Mouse (Mus musculus) CH12.LX (cell line): ENCODE measurements around the gene Stx8. TPM values are rescaled to one million over a fixed set of nuclear protein-coding genes. Genes with fewer than 3 reads are reported as not detected.

Source experiments
- DNase-seq: peaks from one replicate; pipeline ENCODE4 v3.0.0-alpha.2; 2013; ENCODE audit errors: extremely low read depth
- H3K27ac ChIP-seq: 2 replicates; pipeline ENCODE4 v1.5.1; 2012; ENCODE audit warnings: low read depth, mild to moderate bottlenecking, control low read depth, moderate library complexity; ENCODE audit not compliant: insufficient read depth
- H3K27me3 ChIP-seq: replicated peaks from 2 replicates; pipeline ENCODE3; 2012; ENCODE audit warnings: inconsistent platforms
- H3K36me3 ChIP-seq, 2 experiments: replicated peaks in 1 of 2; 2 replicates each; pipeline versions ENCODE3 to v1.6.1; 2012; ENCODE audit warnings: inconsistent platforms in 1 of 2, low read length in 1 of 2, mild to moderate bottlenecking in 1 of 2, mixed read lengths in 1 of 2, moderate library complexity in 1 of 2; ENCODE audit not compliant: control insufficient read depth in 1 of 2, insufficient read depth in 1 of 2
- H3K4me1 ChIP-seq, 2 experiments: 2 replicates each; pipeline ENCODE4 v1.6.1; 2012; ENCODE audit warnings: inconsistent platforms in 1 of 2, moderate library complexity in 1 of 2; ENCODE audit not compliant: insufficient read depth in 2 of 2, control insufficient read depth in 1 of 2
- H3K4me2 ChIP-seq: 2 replicates; pipeline ENCODE4 v1.6.1; 2012; ENCODE audit warnings: low read depth, mild to moderate bottlenecking, control low read depth; ENCODE audit not compliant: poor library complexity, insufficient read depth, severe bottlenecking
- H3K4me3 ChIP-seq, 3 experiments: fragments of 150-350 bp in 1 of 3; sonication (generic) in 1 of 3; replicated peaks in 1 of 3; 2 replicates each; pipeline versions ENCODE3 to v1.5.1; 2011 to 2012; ENCODE audit warnings: low read depth in 2 of 3, low read length in 2 of 3, mild to moderate bottlenecking in 2 of 3, moderate library complexity in 2 of 3, control low read depth in 1 of 3, improper control_type of control experiment in 1 of 3, inconsistent platforms in 1 of 3, mixed read lengths in 1 of 3; ENCODE audit not compliant: poor library complexity in 1 of 3
- H3K79me2 ChIP-seq: replicated peaks from 2 replicates; pipeline ENCODE4 v1.6.1; 2012; ENCODE audit warnings: mild to moderate bottlenecking, moderate library complexity; ENCODE audit not compliant: control insufficient read depth, poor library complexity, insufficient read depth, severe bottlenecking; ENCODE audit errors: extremely low read depth
- H3K9ac ChIP-seq: 2 replicates; pipeline ENCODE4 v1.6.1; 2012; ENCODE audit warnings: low read depth, mild to moderate bottlenecking, control low read depth, moderate library complexity; ENCODE audit not compliant: insufficient read depth
- H3K9me3 ChIP-seq: replicated peaks from 2 replicates; pipeline ENCODE3; 2012; ENCODE audit warnings: low read length, inconsistent platforms, mixed read lengths
- BHLHE40 ChIP-seq: IDR thresholded peaks from 2 replicates; pipeline ENCODE4 v1.6.1; 2011; ENCODE audit warnings: mild to moderate bottlenecking, low read depth, low read length, improper control_type of control experiment
- CHD1 ChIP-seq: IDR thresholded peaks from 2 replicates; pipeline ENCODE4 v1.6.1; 2012; ENCODE audit warnings: low read depth, low read length, improper control_type of control experiment, inconsistent platforms
- CHD2 ChIP-seq: IDR thresholded peaks from 2 replicates; pipeline ENCODE4 v1.6.1; 2011; ENCODE audit warnings: low read length, improper control_type of control experiment
- CTCF ChIP-seq, 2 experiments: IDR thresholded peaks in 1 of 2; conservative IDR thresholded peaks in 1 of 2; 2 replicates each; pipeline ENCODE4 v1.5.1; 2011 to 2012; ENCODE audit warnings: low read depth in 2 of 2, low read length in 2 of 2, improper control_type of control experiment in 1 of 2, inconsistent platforms in 1 of 2, mild to moderate bottlenecking in 1 of 2, moderate library complexity in 1 of 2
- E2F4 ChIP-seq: IDR thresholded peaks from 2 replicates; pipeline ENCODE4 v1.6.1; 2011; ENCODE audit warnings: low read depth, low read length, improper control_type of control experiment; ENCODE audit not compliant: insufficient replicate concordance
- ELF1 ChIP-seq: IDR thresholded peaks from 2 replicates; pipeline ENCODE4 v1.6.1; 2014; ENCODE audit warnings: low read depth, mild to moderate bottlenecking, inconsistent platforms, low read length, improper control_type of control experiment
- EP300 ChIP-seq: IDR thresholded peaks from 2 replicates; pipeline ENCODE4 v1.6.1; 2011; ENCODE audit warnings: low read length, improper control_type of control experiment
- ETS1 ChIP-seq: conservative IDR thresholded peaks from 2 replicates; pipeline ENCODE4 v1.6.1; 2012; ENCODE audit warnings: low read depth, mild to moderate bottlenecking, inconsistent platforms, low read length, improper control_type of control experiment, moderate library complexity
- GABPA ChIP-seq: IDR thresholded peaks from 2 replicates; pipeline ENCODE4 v1.6.1; 2012; ENCODE audit warnings: low read depth, low read length, improper control_type of control experiment, inconsistent platforms; ENCODE audit not compliant: insufficient replicate concordance
- HCFC1 ChIP-seq: IDR thresholded peaks from 2 replicates; pipeline ENCODE4 v1.6.1; 2012; ENCODE audit warnings: low read depth, mild to moderate bottlenecking, inconsistent platforms, low read length, improper control_type of control experiment
- IRF4 ChIP-seq: IDR thresholded peaks from 2 replicates; pipeline ENCODE4 v1.6.1; 2014; ENCODE audit warnings: low read depth, mild to moderate bottlenecking, inconsistent platforms, low read length, improper control_type of control experiment
- KAT2A ChIP-seq: IDR thresholded peaks from 2 replicates; pipeline ENCODE4 v1.6.1; 2012; ENCODE audit warnings: low read length, improper control_type of control experiment, inconsistent platforms; ENCODE audit not compliant: insufficient replicate concordance
- MEF2A ChIP-seq: IDR thresholded peaks from 2 replicates; pipeline ENCODE4 v1.6.1; 2014; ENCODE audit warnings: low read depth, mild to moderate bottlenecking, inconsistent platforms, low read length, improper control_type of control experiment, borderline replicate concordance
- MXI1 ChIP-seq: IDR thresholded peaks from 2 replicates; pipeline ENCODE4 v1.6.1; 2011; ENCODE audit warnings: mild to moderate bottlenecking, low read depth, low read length, improper control_type of control experiment
- POLR2AphosphoS2 ChIP-seq: IDR thresholded peaks from 2 replicates; pipeline ENCODE4 v1.6.1; 2011; ENCODE audit warnings: low read depth, low read length, improper control_type of control experiment
- RAD21 ChIP-seq: IDR thresholded peaks from 2 replicates; pipeline ENCODE4 v1.6.1; 2011; ENCODE audit warnings: low read depth, mild to moderate bottlenecking, low read length, improper control_type of control experiment, moderate library complexity
- RCOR1 ChIP-seq: conservative IDR thresholded peaks from 2 replicates; pipeline ENCODE4 v1.6.1; 2012; ENCODE audit warnings: low read depth, mild to moderate bottlenecking, inconsistent platforms, low read length, improper control_type of control experiment
- SMC3 ChIP-seq: IDR thresholded peaks from 2 replicates; pipeline ENCODE4 v1.6.1; 2011; ENCODE audit warnings: low read depth, low read length, improper control_type of control experiment
- TBP ChIP-seq: conservative IDR thresholded peaks from 2 replicates; pipeline ENCODE4 v1.6.1; 2011; ENCODE audit warnings: low read depth, low read length, improper control_type of control experiment
- TCF12 ChIP-seq: IDR thresholded peaks from 2 replicates; pipeline ENCODE4 v1.6.1; 2014; ENCODE audit warnings: low read depth, mild to moderate bottlenecking, inconsistent platforms, low read length, improper control_type of control experiment
- USF1 ChIP-seq: IDR thresholded peaks from 2 replicates; pipeline ENCODE4 v1.6.1; 2014; ENCODE audit warnings: low read depth, mild to moderate bottlenecking, inconsistent platforms, low read length, improper control_type of control experiment
- USF2 ChIP-seq: conservative IDR thresholded peaks from 2 replicates; pipeline ENCODE4 v1.6.1; 2011; ENCODE audit warnings: low read depth, low read length, improper control_type of control experiment
- ZMIZ1 ChIP-seq: IDR thresholded peaks from 2 replicates; pipeline ENCODE4 v1.6.1; 2012; ENCODE audit warnings: low read depth, mild to moderate bottlenecking, inconsistent platforms, low read length, improper control_type of control experiment
- dilution Hi-C: fragments of 300-500 bp; cut with MboI; formaldehyde crosslinking; loops from 2 replicates; pipeline ENCODE4 v1.14.3; 2020; ENCODE audit warnings: low sequenced_read_pairs; ENCODE audit not compliant: extremely low pct_unique_long_range_greater_than_20kb, extremely low pct_ligation_motif_present
- in situ Hi-C: fragments of 300-500 bp; cut with MboI; formaldehyde crosslinking; loops from 3 replicates; pipeline ENCODE4 v1.14.3; 2019; ENCODE audit warnings: low sequenced_read_pairs, low pct_ligation_motif_present, low pct_unique_long_range_greater_than_20kb, mixed read lengths
- polyA plus RNA-seq: library from polyadenylated mRNA; unstranded; fragments of >175 nt; gene quantifications from 2 replicates; pipeline ENCODE4 v1.2.1, GENCODE M21; 2012; ENCODE audit warnings: low read depth; ENCODE audit not compliant: insufficient read length
- total RNA-seq, 2 experiments: library from RNA; depleted of rRNA; stranded (reverse); fragments of 300-350 nt in 1 of 2; fragments of >200 nt in 1 of 2; gene quantifications; 2 replicates each; pipeline ENCODE4 v1.2.3; 2012 to 2014

The Stx8 gene
- total and polyA plus RNA-seq, 3 experiments = 31.8 to 57.9 (median 35.2) TPM

DNA sequence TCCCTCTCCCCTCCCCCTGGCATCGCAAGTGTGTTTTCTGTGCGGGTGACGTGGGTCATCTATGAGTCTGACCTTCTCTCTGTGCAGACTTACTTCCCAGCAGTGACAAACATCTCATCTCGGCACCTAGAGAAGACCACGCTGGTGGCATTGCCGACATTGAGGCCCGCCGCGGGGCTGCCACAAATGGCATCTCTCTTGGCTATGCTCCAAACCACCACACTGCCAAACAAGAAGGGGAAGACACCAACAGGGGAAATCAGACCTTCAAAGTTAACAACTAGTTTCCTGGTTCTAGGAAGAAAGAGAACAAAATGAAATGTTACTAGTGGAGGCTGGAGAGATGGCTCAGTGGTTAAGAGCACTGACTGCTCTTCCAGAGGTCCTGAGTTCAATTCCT, 16.5 kb upstream of the Stx8 start:
- H3K9ac ChIP-seq = no peak overlapping the region
- in situ Hi-C loops = no loop called here
- TF ChIP-seq KAT2A (no peak), HCFC1 (no peak), EP300 (no peak), POLR2AphosphoS2 (no peak), MEF2A (no peak), IRF4 (no peak), CTCF (conservative IDR thresholded peaks at IDR 0.05 in 1 of 2, IDR thresholded peaks at IDR 0.05 in 1 of 2; ENCODE audit: low read depth in 2 of 2, low read length in 2 of 2) (no peak), GABPA (no peak), MXI1 (no peak), RCOR1 (no peak), ELF1 (no peak), USF2 (no peak), ZMIZ1 (no peak), ETS1 (no peak), USF1 (no peak), RAD21 (no peak), TCF12 (no peak), SMC3 (no peak), CHD2 (no peak)

GRCm38 (mm10) chr11:67953604-67954003, 12.4 kb upstream of the Stx8 start:
- no peak overlapping the region for H3K9ac ChIP-seq
- no peak overlapping the region for H3K4me2 ChIP-seq
- dilution Hi-C loops = no loop called here

More for the DNA sequence above, 16.5 kb upstream of the Stx8 start:
- Histone ChIP-seq H3K27ac (no peak overlapping the region), H3K79me2 (no peaks in the 10 kb centered on the region), H3K4me2 (no peak overlapping the region), H3K27me3 (peaks cover 9% of the 10 kb centered on the region), H3K36me3 (no peaks in the 10 kb centered on the region), H3K4me1 (no peaks in the 10 kb centered on the region; a peak in 1 of 4 replicates), H3K9me3 (peaks cover 3% of the 10 kb centered on the region), H3K4me3 (no peak overlapping the region)
- dilution Hi-C loops = no loop called here
- no peak for DNase-seq

More at GRCm38 (mm10) chr11:67953604-67954003, 12.4 kb upstream of the Stx8 start:
- Histone ChIP-seq H3K4me3 (no peak overlapping the region), H3K79me2 (no peaks in the 10 kb centered on the region), H3K9me3 (peaks cover 3% of the 10 kb centered on the region), H3K36me3 (no peaks in the 10 kb centered on the region)
- TF ChIP-seq SMC3 = no peak
- TF ChIP-seq TBP = no peak
- no peak for TF ChIP-seq HCFC1
- no peak for TF ChIP-seq BHLHE40
- TF ChIP-seq CHD1 = no peak
- no peak for TF ChIP-seq E2F4
- TF ChIP-seq RAD21 = no peak
- no peak for TF ChIP-seq KAT2A
- TF ChIP-seq, all 38 proteins: peak for 0
- in situ Hi-C loops = no loop called here
- Histone ChIP-seq H3K27ac (no peak overlapping the region), H3K4me1 (no peaks in the 10 kb centered on the region; a peak in 1 of 4 replicates), H3K27me3 (peaks cover 7% of the 10 kb centered on the region)
- no peak for DNase-seq
